Mouse (Mus musculus): ENCODE results near the gene Tubg1. TPM values are rescaled to one million over a fixed set of nuclear protein-coding genes. Genes with fewer than 3 reads are reported as not detected.
A peak's percentile ranks its signal among the peaks of the same experiment; 100 is the strongest.

Tubg1 gene
- polyA plus RNA-seq, 1 experiment from 2014 or later, result 79.6 TPM

- Histone ChIP-seq H3K27ac (no peak overlapping the region), H3K4me1 (replicated peaks) (no peaks in the 10 kb centered on the region), H3K9me3 (no peaks in the 10 kb centered on the region), H3K27me3 (no peaks in the 10 kb centered on the region), H3K36me3 (peaks cover 8% of the 10 kb centered on the region), H3K9ac (no peak overlapping the region), H3K4me3 (no peak overlapping the region), H3K4me2 (no peak overlapping the region)
- WGBS, result 85% methylated on average over 6 of the region's 6 CpGs
- no peak for ATAC-seq (ENCODE audit: low FRiP score)
These were observed 12.0 kb downstream of the Tubg1 start for GRCm38 (mm10) chr11:101131701-101132100.

GRCm38 (mm10) chr11:101133037-101133436 lies 13.3 kb downstream of the Tubg1 start:
- ATAC-seq (ENCODE audit: low FRiP score), result no peak
- H3K4me3 ChIP-seq, result no peak overlapping the region
- 84% methylated on average over 12 of the region's 12 CpGs for WGBS
- no peaks in the 10 kb centered on the region for H3K36me3 ChIP-seq
- H3K9ac ChIP-seq, result no peak overlapping the region
- no peak overlapping the region for H3K27ac ChIP-seq
- no peak overlapping the region for H3K4me2 ChIP-seq
- H3K4me1 ChIP-seq (replicated peaks), result no peaks in the 10 kb centered on the region
- H3K9me3 ChIP-seq, result no peaks in the 10 kb centered on the region
- no peaks in the 10 kb centered on the region for H3K27me3 ChIP-seq

- no peak overlapping the region for H3K9ac ChIP-seq
- peaks cover 7% of the 10 kb centered on the region for H3K4me1 ChIP-seq (replicated peaks)
- no peak overlapping the region for H3K4me2 ChIP-seq
- 78% methylated on average over 13 of the region's 13 CpGs for WGBS
- no peaks in the 10 kb centered on the region for H3K9me3 ChIP-seq
- no peak overlapping the region for H3K27ac ChIP-seq
- H3K36me3 ChIP-seq, result no peaks in the 10 kb centered on the region
- ATAC-seq (ENCODE audit: low FRiP score), result no peak
- no peaks in the 10 kb centered on the region for H3K27me3 ChIP-seq
- no peak overlapping the region for H3K4me3 ChIP-seq
These were observed 14.6 kb downstream of the Tubg1 start for GRCm38 (mm10) chr11:101134217-101134865.

- no peak overlapping the region for H3K27ac ChIP-seq
- no peaks in the 10 kb centered on the region for H3K36me3 ChIP-seq
- WGBS, result 83% methylated on average over 7 of the region's 7 CpGs
- no peak overlapping the region for H3K9ac ChIP-seq
- no peak overlapping the region for H3K4me2 ChIP-seq
- peaks cover 10% of the 10 kb centered on the region for H3K27me3 ChIP-seq
- no peaks in the 10 kb centered on the region for H3K9me3 ChIP-seq
- no peak for ATAC-seq (ENCODE audit: low FRiP score)
- peaks cover 15% of the 10 kb centered on the region for H3K4me1 ChIP-seq (replicated peaks)
- no peak overlapping the region for H3K4me3 ChIP-seq
These were observed 17.3 kb downstream of the Tubg1 start for GRCm38 (mm10) chr11:101137000-101137399.

GRCm38 (mm10) chr11:101138536-101139181 lies 18.9 kb downstream of the Tubg1 start:
- Histone ChIP-seq H3K9me3 (no peaks in the 10 kb centered on the region), H3K4me3 (peak overlapping the region; percentile 15), H3K27me3 (peaks cover 10% of the 10 kb centered on the region), H3K4me2 (peak overlapping the region; percentile 36), H3K4me1 (replicated peaks) (peaks cover 19% of the 10 kb centered on the region), H3K9ac (no peak overlapping the region), H3K27ac (peak overlapping the region; percentile 36), H3K36me3 (no peaks in the 10 kb centered on the region)
- WGBS, result 26% methylated on average over 15 of the region's 15 CpGs
- 0 out of 2 replicates have a peak, but pooled peaks have one; percentile 57 for ATAC-seq (ENCODE audit: low FRiP score)

- peak overlapping the region; percentile 48 for H3K4me2 ChIP-seq
- peak overlapping the region; percentile 66 for H3K27ac ChIP-seq
- ATAC-seq (ENCODE audit: low FRiP score), result no peak
- WGBS, result 42% methylated on average over 27 of the region's 27 CpGs
- H3K9me3 ChIP-seq, result no peaks in the 10 kb centered on the region
- no peaks in the 10 kb centered on the region for H3K36me3 ChIP-seq
- peak overlapping the region; percentile 30 for H3K4me3 ChIP-seq
- peak overlapping the region; percentile 64 for H3K9ac ChIP-seq
- H3K27me3 ChIP-seq, result peaks cover 10% of the 10 kb centered on the region
- H3K4me1 ChIP-seq (replicated peaks), result peaks cover 23% of the 10 kb centered on the region
These were observed 20.6 kb downstream of the Tubg1 start for GRCm38 (mm10) chr11:101140164-101140819.

- Histone ChIP-seq H3K9ac (no peak overlapping the region), H3K27ac (peak overlapping the region; percentile 66; the same call in 1 of the 2 replicates), H3K4me2 (no peak overlapping the region), H3K27me3 (peaks cover 10% of the 10 kb centered on the region), H3K4me3 (no peak overlapping the region), H3K36me3 (no peaks in the 10 kb centered on the region), H3K4me1 (replicated peaks) (peaks cover 26% of the 10 kb centered on the region), H3K9me3 (no peaks in the 10 kb centered on the region)
- no peak for ATAC-seq (ENCODE audit: low FRiP score)
- WGBS, result 89% methylated on average over 8 of the region's 8 CpGs
These were observed 21.4 kb downstream of the Tubg1 start for GRCm38 (mm10) chr11:101141088-101141487.

GRCm38 (mm10) chr11:101142215-101142967 lies 22.7 kb downstream of the Tubg1 start:
- H3K27ac ChIP-seq, result no peak overlapping the region
- no peak overlapping the region for H3K9ac ChIP-seq
- H3K4me1 ChIP-seq (replicated peaks), result peaks cover 35% of the 10 kb centered on the region
- no peak for ATAC-seq (ENCODE audit: low FRiP score)
- no peak overlapping the region for H3K4me3 ChIP-seq
- WGBS, result 88% methylated on average over 10 of the region's 10 CpGs
- H3K9me3 ChIP-seq, result no peaks in the 10 kb centered on the region
- H3K36me3 ChIP-seq, result no peaks in the 10 kb centered on the region
- no peak overlapping the region for H3K4me2 ChIP-seq
- H3K27me3 ChIP-seq, result peaks cover 10% of the 10 kb centered on the region

GRCm38 (mm10) chr11:101143338-101144225 lies 23.8 kb downstream of the Tubg1 start:
- peaks cover 33% of the 10 kb centered on the region for H3K4me1 ChIP-seq (replicated peaks)
- peak; percentile 64 for ATAC-seq (ENCODE audit: low FRiP score)
- H3K9me3 ChIP-seq, result no peaks in the 10 kb centered on the region
- no peaks in the 10 kb centered on the region for H3K36me3 ChIP-seq
- peak overlapping the region; percentile 63 for H3K27ac ChIP-seq
- peaks cover 10% of the 10 kb centered on the region for H3K27me3 ChIP-seq
- H3K9ac ChIP-seq, result peak overlapping the region; percentile 56
- WGBS, result 16% methylated on average over 18 of the region's 19 CpGs
- H3K4me3 ChIP-seq, result peak overlapping the region; percentile 27
- peak overlapping the region; percentile 53 for H3K4me2 ChIP-seq

GRCm38 (mm10) chr11:101146377-101146776 lies 26.6 kb downstream of the Tubg1 start:
- peaks cover 32% of the 10 kb centered on the region for H3K4me1 ChIP-seq (replicated peaks)
- H3K27me3 ChIP-seq, result peaks cover 4% of the 10 kb centered on the region
- peak overlapping the region; percentile 80 for H3K27ac ChIP-seq
- H3K9ac ChIP-seq, result no peak overlapping the region
- peak; percentile 73; the same call in 1 of the 2 replicates for ATAC-seq (ENCODE audit: low FRiP score)
- peak overlapping the region; percentile 33 for H3K4me2 ChIP-seq
- whole genome bisulfite sequencing, result 16% methylated on average over 10 of the region's 10 CpGs
- H3K9me3 ChIP-seq, result no peaks in the 10 kb centered on the region
- H3K36me3 ChIP-seq, result no peaks in the 10 kb centered on the region
- no peak overlapping the region for H3K4me3 ChIP-seq

- 76% methylated on average over 10 of the region's 10 CpGs for WGBS
- H3K4me1 ChIP-seq (replicated peaks), result peaks cover 28% of the 10 kb centered on the region
- H3K4me2 ChIP-seq, result no peak overlapping the region
- H3K9ac ChIP-seq, result no peak overlapping the region
- no peak overlapping the region for H3K4me3 ChIP-seq
- H3K36me3 ChIP-seq, result no peaks in the 10 kb centered on the region
- peak overlapping the region; percentile 69; the same call in 1 of the 2 replicates for H3K27ac ChIP-seq
- H3K27me3 ChIP-seq, result no peaks in the 10 kb centered on the region
- no peak for ATAC-seq (ENCODE audit: low FRiP score)
- H3K9me3 ChIP-seq, result no peaks in the 10 kb centered on the region
These were observed 29.0 kb downstream of the Tubg1 start for GRCm38 (mm10) chr11:101148751-101149150.
